Mouse (Mus musculus) G1E (cell line): Measurements from ENCODE around the gene Tbx3.

Source experiments
- CTCF ChIP-seq: IDR thresholded peaks from 2 replicates; pipeline ENCODE4 v1.5.1; 2012; ENCODE audit warnings: low read depth, low read length, inconsistent platforms, mixed read lengths
- GATA2 ChIP-seq: IDR thresholded peaks from 2 replicates; pipeline ENCODE4 v1.6.1; 2012; ENCODE audit warnings: low read depth, low read length, inconsistent platforms, borderline replicate concordance

DNA sequence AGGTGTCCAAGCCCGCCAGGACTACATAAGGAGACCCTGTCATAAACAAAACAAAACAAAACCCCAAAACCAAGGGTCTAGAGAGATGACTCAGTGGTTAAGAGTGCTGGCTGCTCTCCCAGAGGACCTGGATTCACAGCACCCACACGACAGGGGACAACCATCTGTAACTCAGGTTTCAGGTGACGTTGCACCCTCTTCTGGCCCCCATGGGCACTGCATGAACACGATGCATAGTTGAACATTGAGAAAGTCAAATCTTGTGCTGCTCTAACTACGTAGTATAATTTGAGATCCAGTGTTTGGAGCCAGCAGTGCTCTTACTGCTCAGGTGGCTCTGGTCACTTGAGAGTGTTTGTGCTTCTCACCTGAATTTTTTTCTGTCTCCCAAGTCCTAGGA lies 41.2 kb downstream of the Tbx3 start:
- TF ChIP-seq CTCF (no peak), GATA2 (no peak)
